Mouse (Mus musculus): ENCODE results near the gene Pheta1.
"Not testable (repeated sequence)": the region's sequence is repeated elsewhere in the genome, so short reads cannot be mapped to it uniquely, and the experiment has no call there.

The Pheta1 gene

GRCm38 (mm10) chr5:121843138-121843905 is 5.5 kb upstream of the Pheta1 start:
- no peak for DNase-seq (ENCODE audit: low spot score)

- DNase-seq (ENCODE audit: low spot score): no peak
Measured at GRCm38 (mm10) chr5:121845361-121845760, 3.4 kb upstream of the Pheta1 start.

- no peak for DNase-seq (ENCODE audit: low spot score)
Measured at GRCm38 (mm10) chr5:121846322-121846721, 2.5 kb upstream of the Pheta1 start.

GRCm38 (mm10) chr5:121847269-121847668 is 1.5 kb upstream of the Pheta1 start:
- DNase-seq (ENCODE audit: low spot score): not testable (repeated sequence)

GRCm38 (mm10) chr5:121848035-121848519 is 707 bp upstream of the Pheta1 start:
- DNase-seq (ENCODE audit: low spot score): no peak

- DNase-seq (ENCODE audit: low spot score): no peak
Measured at GRCm38 (mm10) chr5:121849478-121850349, 930 bp downstream of the Pheta1 start.

GRCm38 (mm10) chr5:121853368-121854051 is 4.7 kb downstream of the Pheta1 start:
- no peak for DNase-seq (ENCODE audit: low spot score)

GRCm38 (mm10) chr5:121854768-121855167 is 6.0 kb downstream of the Pheta1 start:
- no peak for DNase-seq (ENCODE audit: low spot score)

GRCm38 (mm10) chr5:121856740-121857139 is 8.0 kb downstream of the Pheta1 start:
- DNase-seq (ENCODE audit: low spot score): no peak

GRCm38 (mm10) chr5:121858427-121858826 is 9.6 kb downstream of the Pheta1 start:
- DNase-seq (ENCODE audit: low spot score): no peak

GRCm38 (mm10) chr5:121861964-121862363 is 13.2 kb downstream of the Pheta1 start:
- DNase-seq (ENCODE audit: low spot score): no peak

- no peak for DNase-seq (ENCODE audit: low spot score)
Measured at GRCm38 (mm10) chr5:121864330-121864729, 15.5 kb downstream of the Pheta1 start.

- DNase-seq (ENCODE audit: low spot score): no peak
Measured at GRCm38 (mm10) chr5:121867963-121868362, 19.2 kb downstream of the Pheta1 start.

- no peak for DNase-seq (ENCODE audit: low spot score)
Measured at GRCm38 (mm10) chr5:121870832-121871231, 22.0 kb downstream of the Pheta1 start.

GRCm38 (mm10) chr5:121871515-121872030 is 22.8 kb downstream of the Pheta1 start:
- no peak for DNase-seq (ENCODE audit: low spot score)

GRCm38 (mm10) chr5:121872158-121872557 is 23.4 kb downstream of the Pheta1 start:
- peak; percentile 75 for DNase-seq (ENCODE audit: low spot score)

- DNase-seq (ENCODE audit: low spot score): no peak
Measured at GRCm38 (mm10) chr5:121875041-121875440, 26.3 kb downstream of the Pheta1 start.

GRCm38 (mm10) chr5:121876901-121877300 is 28.1 kb downstream of the Pheta1 start:
- no peak for DNase-seq (ENCODE audit: low spot score)

- DNase-seq (ENCODE audit: low spot score): no peak
Measured at GRCm38 (mm10) chr5:121878703-121879102, 29.9 kb downstream of the Pheta1 start.

- DNase-seq (ENCODE audit: low spot score): no peak
Measured at GRCm38 (mm10) chr5:121879211-121879610, 30.4 kb downstream of the Pheta1 start.

GRCm38 (mm10) chr5:121883356-121883755 is 34.6 kb downstream of the Pheta1 start:
- no peak for DNase-seq (ENCODE audit: low spot score)

GRCm38 (mm10) chr5:121889375-121889774 is 40.6 kb downstream of the Pheta1 start:
- DNase-seq (ENCODE audit: low spot score): no peak
